Mouse (Mus musculus) cerebellum, adult 2 months (tissue): ENCODE results near the gene Astn2. TPM values are rescaled to one million over a fixed set of nuclear protein-coding genes. Genes with fewer than 3 reads are reported as not detected.
A peak's percentile ranks its signal among the peaks of the same experiment; 100 is the strongest.

Source experiments
- DNase-seq, 2 experiments: peaks; one replicate each; pipeline ENCODE4 v3.0.0; 2021
- H3K27ac ChIP-seq: fragments of 200-500 bp; 2 replicates; pipeline ENCODE4 v1.5.1; 2012; ENCODE audit warnings: low read length, control low read depth, inconsistent platforms; ENCODE audit not compliant: insufficient read depth
- H3K27me3 ChIP-seq: fragments of 200-500 bp; 2 replicates; pipeline ENCODE4 v1.6.1; 2012; ENCODE audit warnings: inconsistent platforms, mild to moderate bottlenecking, low read length, moderate library complexity; ENCODE audit not compliant: control insufficient read depth, insufficient read depth
- H3K4me1 ChIP-seq: fragments of 200-500 bp; 2 replicates; pipeline ENCODE4 v1.6.1; 2011; ENCODE audit warnings: low read length; ENCODE audit not compliant: control insufficient read depth, insufficient read depth
- H3K4me3 ChIP-seq: fragments of 200-500 bp; replicated peaks from 2 replicates; pipeline ENCODE3; 2011; ENCODE audit warnings: mild to moderate bottlenecking, low read depth, low read length, control low read depth; ENCODE audit not compliant: insufficient read depth
- CTCF ChIP-seq: fragments of 200-500 bp; IDR thresholded peaks from 2 replicates; pipeline ENCODE4 v1.5.1; 2011; ENCODE audit warnings: low read depth, mild to moderate bottlenecking, control low read depth, low read length, moderate library complexity, borderline replicate concordance; ENCODE audit not compliant: insufficient read depth
- POLR2A ChIP-seq: fragments of 200-500 bp; IDR thresholded peaks from 2 replicates; pipeline ENCODE4 v1.6.1; 2011; ENCODE audit warnings: low read length, control low read depth, borderline replicate concordance; ENCODE audit not compliant: insufficient read depth
- WGBS: fragments of 180-500 bp; shearing (Covaris S2); methylation state at CpG from one replicate; pipeline ENCODE4 v1.1.7; 2018; 5-methylcytosine and 5-hydroxymethylcytosine counted together
- polyA plus RNA-seq: library from polyadenylated mRNA; depleted of rRNA; stranded (reverse); fragments of >200 nt; gene quantifications from 2 replicates; pipeline ENCODE4 v1.2.3, GENCODE M21; 2012

The Astn2 gene
- polyA plus RNA-seq, 1 experiment = 56.9 TPM

DNA sequence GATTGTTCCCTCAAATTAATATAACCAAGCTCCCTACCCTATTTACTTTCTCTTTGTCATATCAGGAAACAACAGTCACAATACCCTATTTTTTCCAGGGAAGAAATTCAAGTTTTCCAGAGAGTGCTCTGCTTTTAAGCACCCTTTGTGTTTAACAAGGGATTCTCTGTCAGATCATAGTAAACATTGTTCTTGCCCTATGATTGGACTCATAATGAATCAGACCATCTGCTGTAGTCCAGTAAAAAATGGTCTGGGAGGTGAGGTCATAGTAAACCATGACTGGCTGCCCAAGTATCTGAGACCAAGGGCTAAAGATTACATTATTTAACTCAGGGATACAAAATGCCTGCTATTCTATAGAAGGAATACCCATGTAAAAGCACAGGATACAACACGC, 452.5 kb downstream of the Astn2 start:
- WGBS = 94% methylated on average over 1 of the region's 1 CpGs

DNA sequence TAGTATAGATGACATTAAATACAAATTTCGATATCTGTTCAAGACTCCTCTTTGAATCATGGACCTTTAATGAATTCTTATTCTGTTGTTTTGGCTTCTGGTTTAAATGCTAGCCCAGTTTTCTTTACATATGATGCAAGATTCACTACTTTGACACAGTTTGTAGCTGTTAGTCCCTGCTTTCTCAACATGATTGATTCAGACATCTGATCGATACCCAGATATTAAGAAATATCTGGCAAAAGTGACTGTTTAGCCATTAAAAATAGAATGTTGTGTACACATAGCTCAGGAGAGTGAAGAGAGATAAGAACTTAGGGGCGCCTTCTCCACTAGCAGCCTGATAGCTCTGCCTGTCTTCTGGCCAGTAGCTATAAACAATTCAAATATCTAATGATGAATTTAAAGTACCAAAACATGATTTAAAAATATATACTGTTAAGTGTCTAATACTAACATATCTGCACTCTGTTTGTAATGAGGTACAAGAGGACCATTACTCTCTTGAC, 457.2 kb downstream of the Astn2 start:
- no peak for TF ChIP-seq CTCF
- no peak for TF ChIP-seq POLR2A

More for the DNA sequence above, 452.5 kb downstream of the Astn2 start:
- Histone ChIP-seq H3K4me3 (no peak overlapping the region), H3K27me3 (no peaks in the 10 kb centered on the region), H3K4me1 (no peaks in the 10 kb centered on the region), H3K27ac (no peak overlapping the region)
- no peak for TF ChIP-seq POLR2A
- no peak for TF ChIP-seq CTCF
- no peak for DNase-seq

DNA sequence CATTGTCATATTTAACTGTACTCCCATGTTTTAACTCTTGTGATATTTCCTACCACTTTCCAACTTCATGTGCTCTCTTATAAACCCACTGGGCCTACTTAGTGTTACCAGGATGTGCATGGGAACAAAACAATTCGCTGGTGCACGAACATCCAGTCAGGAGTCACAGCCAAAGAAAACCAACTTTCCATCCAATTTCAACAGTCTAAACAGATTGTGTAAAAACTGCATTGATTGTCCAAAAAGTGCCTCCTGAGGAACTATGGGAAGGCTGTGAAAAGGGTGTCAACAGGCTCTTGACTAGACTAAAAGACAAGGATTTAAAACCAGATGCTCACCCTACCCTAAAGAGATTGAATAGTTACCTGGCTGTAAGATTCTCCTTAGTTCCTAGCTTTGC, 458.4 kb downstream of the Astn2 start:
- H3K4me1 ChIP-seq = no peaks in the 10 kb centered on the region
- H3K4me3 ChIP-seq = no peak overlapping the region
- H3K27me3 ChIP-seq = no peaks in the 10 kb centered on the region
- TF ChIP-seq POLR2A (no peak), CTCF (no peak)
- H3K27ac ChIP-seq = no peak overlapping the region
- 61% methylated on average over 2 of the region's 2 CpGs for WGBS
- DNase-seq = no peak

More for the DNA sequence above, 457.2 kb downstream of the Astn2 start:
- no peak for DNase-seq
- Histone ChIP-seq H3K27ac (no peak overlapping the region), H3K27me3 (no peaks in the 10 kb centered on the region), H3K4me1 (no peaks in the 10 kb centered on the region), H3K4me3 (no peak overlapping the region)
- 98% methylated on average over 3 of the region's 3 CpGs for WGBS

DNA sequence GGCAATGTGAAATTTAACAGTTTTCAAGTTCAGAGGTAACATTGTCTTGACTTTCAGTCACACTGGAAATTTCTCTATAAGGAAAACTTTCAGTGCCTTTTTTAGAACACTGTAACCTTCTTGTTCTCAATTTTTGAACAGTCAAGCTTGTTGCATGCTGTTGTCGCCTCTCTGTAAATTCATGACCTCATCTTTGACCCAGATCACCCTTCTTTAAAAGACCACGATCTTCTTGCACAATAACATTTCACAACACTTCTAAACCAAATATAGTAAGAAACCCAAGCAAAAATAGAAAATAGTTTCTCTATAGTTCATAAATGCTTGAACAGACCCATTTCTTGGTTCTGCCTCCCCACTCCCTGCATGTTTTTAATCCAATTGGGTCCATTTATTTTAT, 473.5 kb downstream of the Astn2 start:
- H3K4me1 ChIP-seq = no peaks in the 10 kb centered on the region; the same call in 1 of the 2 replicates
- TF ChIP-seq CTCF = no peak
- no peak for TF ChIP-seq POLR2A
- WGBS = 87% methylated on average over 2 of the region's 2 CpGs

DNA sequence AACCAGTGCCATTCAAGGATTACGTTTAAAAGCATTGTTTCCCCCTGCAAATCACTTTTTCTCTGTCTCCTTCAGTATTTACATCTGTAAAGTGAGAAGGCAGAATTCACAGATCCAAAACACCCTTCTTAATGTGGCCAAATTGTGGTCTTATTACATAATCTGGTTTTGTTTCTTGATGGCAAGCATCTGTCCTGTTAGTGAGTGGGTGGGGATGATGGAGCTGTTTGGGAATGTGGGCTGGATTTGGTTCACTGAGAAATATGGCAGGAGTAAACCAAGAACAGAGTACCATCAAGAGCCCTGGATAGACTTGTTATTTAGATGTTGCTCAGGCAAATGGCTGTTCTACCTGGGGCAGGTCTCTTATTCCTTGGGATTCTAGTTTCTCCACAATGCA, 484.1 kb downstream of the Astn2 start:
- 98% methylated on average over 1 of the region's 1 CpGs for WGBS
- DNase-seq = no peak
- TF ChIP-seq POLR2A (no peak), CTCF (no peak)

More for the DNA sequence above, 473.5 kb downstream of the Astn2 start:
- H3K4me3 ChIP-seq = no peak overlapping the region
- no peaks in the 10 kb centered on the region for H3K27me3 ChIP-seq
- no peak overlapping the region for H3K27ac ChIP-seq
- DNase-seq = no peak

DNA sequence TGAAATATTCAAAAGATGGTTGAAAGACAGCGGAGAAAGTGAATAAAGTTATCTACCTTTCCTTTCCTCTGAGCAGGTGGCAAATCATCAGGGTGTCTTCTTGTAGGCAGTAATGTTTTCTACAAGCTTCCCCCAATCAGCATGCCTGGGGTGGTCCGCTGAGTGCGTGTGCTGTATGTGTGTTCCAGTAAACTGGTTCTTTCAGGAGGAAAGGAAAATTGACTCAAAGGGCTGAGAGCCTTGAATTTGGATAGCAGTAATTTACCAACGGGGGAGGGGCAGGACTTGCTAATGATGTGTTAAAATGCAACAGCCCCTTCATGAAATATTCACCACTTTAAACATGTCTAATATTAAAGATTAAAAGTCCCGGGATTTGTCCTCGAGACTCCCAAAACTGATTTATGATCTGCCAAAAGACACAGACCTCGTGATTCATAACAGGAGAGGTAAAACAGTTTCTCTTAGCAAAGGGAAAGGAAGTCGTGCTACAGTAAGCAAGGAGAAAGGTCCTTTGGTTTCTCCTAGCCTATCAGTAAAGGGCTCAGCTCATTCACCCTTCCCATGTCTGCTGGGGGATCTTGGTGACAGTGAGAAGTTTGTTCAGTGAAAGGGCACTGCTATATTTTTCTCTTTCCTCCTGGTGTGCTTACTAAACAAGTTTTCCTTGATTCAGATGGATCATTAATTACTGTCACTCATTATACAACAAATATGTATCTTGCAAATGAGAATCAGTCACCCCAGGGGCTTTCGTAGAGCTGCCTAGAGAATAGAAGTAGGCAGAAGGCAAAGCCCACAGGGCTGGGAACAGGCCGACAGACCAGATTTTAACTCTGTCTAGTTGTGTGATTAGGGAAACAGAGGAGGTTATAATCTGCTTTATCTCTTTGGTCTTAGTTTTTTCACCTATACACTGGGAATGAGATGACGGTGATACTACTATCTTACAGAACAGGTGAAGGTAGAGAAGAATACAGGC, 488.1 kb downstream of the Astn2 start:
- Histone ChIP-seq H3K4me3 (no peak overlapping the region), H3K4me1 (peaks cover 5% of the 10 kb centered on the region; the same call in 1 of the 2 replicates), H3K27me3 (no peaks in the 10 kb centered on the region), H3K27ac (no peak overlapping the region)
- no peak for TF ChIP-seq CTCF
- TF ChIP-seq POLR2A = no peak
- 55% methylated on average over 11 of the region's 11 CpGs for WGBS
- no peak for DNase-seq

More for the DNA sequence above, 484.1 kb downstream of the Astn2 start:
- no peaks in the 10 kb centered on the region for H3K27me3 ChIP-seq
- H3K4me1 ChIP-seq = peaks cover 5% of the 10 kb centered on the region; the same call in 1 of the 2 replicates
- no peak overlapping the region for H3K27ac ChIP-seq
- H3K4me3 ChIP-seq = no peak overlapping the region

DNA sequence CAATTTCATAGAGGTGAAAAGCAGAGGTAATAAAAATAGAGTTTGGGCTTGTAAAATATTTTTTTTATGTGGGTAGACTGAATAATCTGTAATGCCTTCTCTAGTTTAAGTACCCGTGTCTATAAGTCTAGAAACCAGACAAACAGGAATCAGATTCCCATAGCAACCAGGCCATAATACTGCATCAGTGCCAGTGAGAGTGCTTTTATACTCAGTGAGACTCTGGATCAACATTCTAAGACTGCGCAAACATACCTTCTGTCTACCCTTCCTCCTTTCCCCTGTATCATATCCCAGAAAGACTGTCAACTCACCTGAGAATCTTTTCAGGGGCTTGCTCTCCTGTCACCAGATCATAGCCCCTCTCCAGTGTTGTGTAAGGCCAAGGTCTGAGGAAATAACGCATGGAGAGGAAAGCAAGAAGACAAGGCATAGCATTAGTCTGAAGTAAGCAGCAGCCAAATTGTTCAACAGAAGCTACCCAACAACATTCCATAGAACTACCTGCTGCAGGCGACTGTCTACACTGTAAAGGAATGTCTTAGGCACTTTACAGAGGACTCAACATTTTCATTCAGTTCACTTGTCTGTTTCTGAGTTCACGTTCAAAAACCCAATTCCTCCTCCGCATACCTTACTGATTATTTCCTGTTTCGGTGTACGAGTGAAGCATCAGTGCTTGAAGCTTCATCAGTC, 492.0 kb downstream of the Astn2 start:
- Histone ChIP-seq H3K27me3 (no peaks in the 10 kb centered on the region), H3K4me3 (no peak overlapping the region), H3K4me1 (peaks cover 5% of the 10 kb centered on the region; the same call in 1 of the 2 replicates), H3K27ac (no peak overlapping the region)
- no peak for DNase-seq
- 92% methylated on average over 8 of the region's 8 CpGs for WGBS
- TF ChIP-seq POLR2A (no peak), CTCF (no peak)

DNA sequence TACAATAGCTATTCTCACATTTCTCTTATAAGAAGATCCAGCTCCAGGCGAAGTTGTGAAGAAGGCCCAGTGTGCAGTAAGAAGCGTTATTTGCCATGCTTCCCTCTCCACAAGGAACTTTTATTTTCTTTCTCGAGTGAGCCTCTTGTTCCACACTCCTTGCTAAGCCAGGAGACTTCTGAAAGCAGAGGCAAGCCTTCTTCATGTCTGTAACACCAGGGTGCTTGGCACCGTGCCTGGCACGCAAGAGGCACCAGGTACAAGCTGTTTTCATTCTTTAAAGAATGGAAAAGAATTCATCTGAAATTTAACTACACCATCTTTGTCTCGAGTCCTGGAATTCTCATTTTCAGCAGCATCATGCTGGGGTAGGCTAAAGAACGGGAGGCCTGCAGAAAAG, 496.8 kb downstream of the Astn2 start:
- DNase-seq = peak; percentile 71 to 76
- 31% methylated on average over 7 of the region's 7 CpGs for WGBS
- TF ChIP-seq CTCF = no peak
- no peak for TF ChIP-seq POLR2A
- no peak overlapping the region for H3K4me3 ChIP-seq
- no peak overlapping the region for H3K27ac ChIP-seq
- no peaks in the 10 kb centered on the region for H3K27me3 ChIP-seq
- no peaks in the 10 kb centered on the region for H3K4me1 ChIP-seq
